Mouse (Mus musculus) G1E (cell line): ENCODE data around the gene Exoc5.

Experiments used
- CTCF ChIP-seq: IDR thresholded peaks from 2 replicates; pipeline ENCODE4 v1.5.1; 2012; ENCODE audit warnings: low read depth, low read length, inconsistent platforms, mixed read lengths
- GATA1 ChIP-seq: IDR thresholded peaks from 2 replicates; pipeline ENCODE4 v1.6.1; 2012; ENCODE audit warnings: borderline replicate concordance, low read length, inconsistent platforms, mixed read lengths
- TAL1 ChIP-seq: conservative IDR thresholded peaks from 2 replicates; pipeline ENCODE4 v1.6.1; 2012; ENCODE audit warnings: low read depth, low read length, inconsistent platforms, mixed read lengths

DNA sequence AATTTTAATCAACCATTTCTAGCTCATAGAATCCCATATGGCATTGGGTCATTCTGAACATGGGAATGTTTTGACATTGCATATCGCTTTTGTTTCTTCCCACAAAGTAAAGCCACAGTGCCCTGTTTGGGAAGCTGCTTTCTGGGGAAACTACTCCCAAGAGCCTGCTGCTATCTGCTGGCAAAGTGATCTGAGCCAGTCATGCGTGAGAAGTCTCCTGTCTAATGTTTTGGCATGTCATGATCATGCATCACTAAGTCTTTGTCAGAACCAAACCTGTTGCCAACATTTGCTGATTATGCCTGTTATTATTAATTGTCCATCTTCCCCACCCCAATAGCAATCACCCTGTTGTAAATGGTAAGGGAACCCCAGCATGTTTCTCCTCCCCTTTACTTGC lies 94.9 kb downstream of the Exoc5 start:
- TF ChIP-seq CTCF (no peak), GATA1 (no peak), TAL1 (no peak)
